In the genomic region with DNA sequence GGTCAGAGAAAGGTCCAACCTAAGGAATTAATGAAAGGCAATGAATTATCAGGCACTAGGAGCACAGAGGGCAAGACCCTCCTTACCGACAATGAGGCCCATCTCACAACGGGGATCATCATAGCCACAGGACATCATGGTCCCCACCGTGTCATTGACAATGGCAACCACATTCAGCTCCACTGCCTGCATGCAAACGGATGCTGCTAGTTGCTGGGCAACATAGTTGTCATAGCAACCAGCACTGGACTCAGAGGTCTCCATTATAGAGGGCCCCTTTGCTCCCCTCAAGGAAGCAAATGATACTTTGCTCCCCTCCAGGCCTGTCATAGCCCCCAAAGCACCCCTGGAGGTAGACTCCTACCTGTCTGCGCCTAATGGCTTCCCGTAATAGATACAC, we compare ENCODE assay signal across 16 mouse cellular contexts. TPM values are rescaled to one million over a fixed set of nuclear protein-coding genes. Genes with fewer than 3 reads are reported as not detected.
DNase-seq lines count a peak whose midpoint lies in the region; ATAC-seq lines count a peak whose summit lies in the region.
"Had no signal": no experiment of that assay in that cellular context is flagged by ENCODE, and none has a peak within 500 bp of the region (broad histone marks: within the 10 kb centered on the region; RNA-seq: fewer than 3 reads in every experiment).

No protein-coding gene starts in this region.

- H3K9me3 ChIP-seq in forebrain, embryonic 11.5 days (ENCODE audit: control insufficient read depth, low read length) = no peaks in the 10 kb centered on the region
- no peaks in the 10 kb centered on the region for H3K9me3 ChIP-seq in hindbrain, embryonic 15.5 days
- no peaks in the 10 kb centered on the region for H3K9me3 ChIP-seq in neural tube, embryonic 11.5 days (ENCODE audit: control insufficient read depth, low read length)
- H3K9me3 ChIP-seq: heart, embryonic 12.5 days; stomach, embryonic 15.5 days had no signal

- peaks cover 8% of the 10 kb centered on the region for H3K4me1 ChIP-seq in forebrain, embryonic 11.5 days (replicated peaks; ENCODE audit: control insufficient read depth, insufficient read depth, low read length)
- peaks cover 24% of the 10 kb centered on the region for H3K4me1 ChIP-seq in hindbrain, embryonic 15.5 days (replicated peaks)
- peaks cover 27% of the 10 kb centered on the region for H3K4me1 ChIP-seq in neural tube, embryonic 11.5 days (ENCODE audit: control insufficient read depth, insufficient read depth, low read length)
- H3K4me1 ChIP-seq: heart, embryonic 12.5 days had no signal

- 0 out of 2 replicates have a peak, but pooled peaks have one; percentile 16 for ATAC-seq in forebrain, embryonic 11.5 days (replicated peaks; ENCODE audit: low FRiP score)
- peak; percentile 57 for ATAC-seq in hindbrain, embryonic 15.5 days (ENCODE audit: low FRiP score, low read depth)
- peak; percentile 64 for ATAC-seq in neural tube, embryonic 11.5 days (ENCODE audit: insufficient read depth, low FRiP score, low TSS enrichment)

- no peak overlapping the region for H3K27ac ChIP-seq in forebrain, embryonic 11.5 days (ENCODE audit: low read depth, low read length)
- H3K27ac ChIP-seq in hindbrain, embryonic 15.5 days (replicated peaks) = peak overlapping the region; percentile 49
- H3K27ac ChIP-seq in neural tube, embryonic 11.5 days (ENCODE audit: low read depth, low read length) = no peak overlapping the region
- H3K27ac ChIP-seq: stomach, embryonic 15.5 days had no signal

- no peak overlapping the region for H3K4me2 ChIP-seq in forebrain, embryonic 11.5 days (ENCODE audit: low read depth, low read length, severe bottlenecking)
- no peak overlapping the region for H3K4me2 ChIP-seq in hindbrain, embryonic 15.5 days
- no peak overlapping the region for H3K4me2 ChIP-seq in neural tube, embryonic 11.5 days (ENCODE audit: low read depth)
- H3K4me2 ChIP-seq: heart, embryonic 12.5 days; stomach, embryonic 15.5 days had no signal

- no peak overlapping the region for H3K9ac ChIP-seq in forebrain, embryonic 11.5 days (ENCODE audit: low read length)
- H3K9ac ChIP-seq in hindbrain, embryonic 15.5 days = no peak overlapping the region
- H3K9ac ChIP-seq in neural tube, embryonic 11.5 days (ENCODE audit: low read length) = no peak overlapping the region
- H3K9ac ChIP-seq: heart, embryonic 12.5 days; stomach, embryonic 15.5 days had no signal

- no peak overlapping the region for H3K4me3 ChIP-seq in forebrain, embryonic 11.5 days (ENCODE audit: low read depth, low read length)
- no peak overlapping the region for H3K4me3 ChIP-seq in hindbrain, embryonic 15.5 days
- no peak overlapping the region for H3K4me3 ChIP-seq in neural tube, embryonic 11.5 days (ENCODE audit: low read depth, low read length)
- H3K4me3 ChIP-seq: heart, embryonic 12.5 days; stomach, embryonic 15.5 days had no signal

- 46% methylated on average over 6 of the region's 6 CpGs for WGBS in forebrain, embryonic 11.5 days
- WGBS in hindbrain, embryonic 15.5 days = 28% methylated on average over 6 of the region's 6 CpGs
- WGBS in neural tube, embryonic 11.5 days = 49% methylated on average over 6 of the region's 6 CpGs

- H3K36me3 ChIP-seq in forebrain, embryonic 11.5 days (ENCODE audit: control insufficient read depth, insufficient read depth, low read length) = no peaks in the 10 kb centered on the region
- H3K36me3 ChIP-seq in hindbrain, embryonic 15.5 days = no peaks in the 10 kb centered on the region
- no peaks in the 10 kb centered on the region for H3K36me3 ChIP-seq in neural tube, embryonic 11.5 days (ENCODE audit: control insufficient read depth, insufficient read depth, low read length)
- H3K36me3 ChIP-seq: heart, embryonic 12.5 days; stomach, embryonic 15.5 days had no signal

- 0 out of 2 replicates have a peak, but pooled peaks cover 3% of the 10 kb centered on the region for H3K27me3 ChIP-seq in forebrain, embryonic 11.5 days (ENCODE audit: control insufficient read depth, insufficient read depth, low read length)
- 0 out of 2 replicates have a peak, but pooled peaks cover 2% of the 10 kb centered on the region for H3K27me3 ChIP-seq in hindbrain, embryonic 15.5 days
- no peaks in the 10 kb centered on the region for H3K27me3 ChIP-seq in neural tube, embryonic 11.5 days (ENCODE audit: control insufficient read depth, insufficient read depth, low read length)
- H3K27me3 ChIP-seq: stomach, embryonic 15.5 days had no signal

- DNase-seq in embryo, embryonic 10 days (ENCODE audit: low spot score) = peak; percentile 84
- DNase-seq in embryo, embryonic 9.5 days (ENCODE audit: extremely low spot score) = no peak
- peak; percentile 58 for DNase-seq in forebrain, embryonic 11.5 days (ENCODE audit: low spot score)
- DNase-seq in neural tube, embryonic 11.5 days (ENCODE audit: low spot score) = peak; percentile 77
- DNase-seq in urinary bladder, adult 2 months (ENCODE audit: low spot score) = no peak
- DNase-seq in cerebellum, adult 9-10 months = no peak
- DNase-seq in spleen, postnatal 36 days (ENCODE audit: low spot score in 2 of 2) = no peak
- DNase-seq: cerebellum, adult 9-11 months; gastrocnemius, postnatal 25 days; kidney, postnatal 10 days; liver; lung, postnatal 10 days; right cerebral cortex, adult 18-20 months had no signal

RNA-seq across cellular contexts. Expression of a gene that starts 12.6 kb away (rescaled TPM):
- polyA plus RNA-seq in forebrain, embryonic 11.5 days (2014; fragmentation: Nextera tagmentation; extraction: Ambion mirVana) = 0.41 and 0.65 TPM in 2 replicates
- polyA plus RNA-seq in hindbrain, embryonic 15.5 days (2015; fragmentation: Nextera tagmentation; extraction: Ambion mirVana) = 0.99 and 1.2 TPM in 2 replicates
- polyA plus RNA-seq in neural tube, embryonic 11.5 days (2014; fragmentation: Nextera tagmentation; extraction: Ambion mirVana) = 1.1 and 1.5 TPM in 2 replicates
- 2.8 and 4.4 TPM in 2 replicates for polyA plus RNA-seq in urinary bladder, adult 2 months (2012; rRNA removed)

RNA-seq across cellular contexts. Expression of a gene that starts 59.4 kb away (rescaled TPM):
- 2.9 and 3.7 TPM in 2 replicates for polyA plus RNA-seq in forebrain, embryonic 11.5 days (2014; fragmentation: Nextera tagmentation; extraction: Ambion mirVana)
- 13.2 and 16.0 TPM in 2 replicates for polyA plus RNA-seq in hindbrain, embryonic 15.5 days (2015; fragmentation: Nextera tagmentation; extraction: Ambion mirVana)
- 6.7 and 7.5 TPM in 2 replicates for polyA plus RNA-seq in neural tube, embryonic 11.5 days (2014; fragmentation: Nextera tagmentation; extraction: Ambion mirVana)
- 26.9 and 39.1 TPM in 2 replicates for polyA plus RNA-seq in urinary bladder, adult 2 months (2012; rRNA removed)

Comparison
In these comparisons a context has a peak if more than half of its experiments do, and no peak if none do; other contexts are left out.
1. DNase-seq: peak in embryo, embryonic 10 days (single experiment), forebrain, embryonic 11.5 days (single experiment) and neural tube, embryonic 11.5 days (single experiment); none in embryo, embryonic 9.5 days (single experiment), urinary bladder, adult 2 months (single experiment), cerebellum, adult 9-10 months (single experiment) and spleen, postnatal 36 days (0 of 2).
2. Peak in every context shown above with its lines, with median percentiles within 50 percentile points of each other: ATAC-seq.